Mouse (Mus musculus) retina, adult 2 months (tissue): Measurements from ENCODE around the gene AL607142.1.

Source experiments
- DNase-seq: peaks from one replicate; pipeline ENCODE4 v3.0.0-alpha.2; 2012; ENCODE audit warnings: low read depth, low spot score

The AL607142.1 gene

DNA sequence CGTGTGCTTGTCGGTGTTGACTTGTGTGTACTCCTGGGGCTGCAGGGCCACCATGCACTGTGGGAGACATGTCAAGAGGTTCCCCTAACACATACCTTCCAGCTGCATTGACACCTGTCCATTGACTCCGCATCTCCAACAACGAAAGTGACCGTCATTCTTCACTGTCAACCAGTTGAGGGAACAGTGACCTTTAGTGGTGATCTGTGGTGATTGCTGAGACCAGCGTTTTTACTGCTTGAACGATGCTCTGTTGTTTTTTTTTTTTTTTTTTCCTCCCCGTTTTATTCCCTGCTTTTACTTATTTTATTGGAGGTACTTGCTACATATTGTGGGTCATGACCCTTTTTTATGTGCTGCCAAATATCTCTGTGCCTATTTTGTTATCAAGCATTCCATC lies 7.3 kb upstream of the AL607142.1 start:
- no peak for DNase-seq

- no peak for DNase-seq
These were observed 6.6 kb upstream of the AL607142.1 start for GRCm38 (mm10) chr4:120058157-120058556.

- no peak for DNase-seq
These were observed 6.0 kb upstream of the AL607142.1 start for GRCm38 (mm10) chr4:120058794-120059193.

DNA sequence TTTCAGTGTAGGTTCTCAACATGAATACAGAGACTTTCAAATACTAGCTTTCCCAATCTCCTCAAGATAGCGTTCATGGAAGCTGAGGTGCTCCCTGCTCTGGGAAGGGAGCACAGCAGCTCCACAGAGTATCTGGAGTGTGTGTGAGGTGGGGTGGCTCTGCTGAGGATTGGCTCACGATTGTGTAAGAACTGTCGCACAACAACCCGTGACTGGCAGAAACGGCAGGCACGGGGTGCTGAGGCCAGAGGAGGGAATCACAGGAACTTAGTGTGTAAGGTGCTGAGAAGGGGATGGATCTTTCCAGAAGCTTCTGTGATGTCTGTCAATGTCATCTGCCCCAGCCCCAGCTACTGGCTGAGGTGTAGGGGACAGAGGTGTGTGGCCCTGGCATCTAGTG lies 3.1 kb upstream of the AL607142.1 start:
- DNase-seq, result no peak

DNA sequence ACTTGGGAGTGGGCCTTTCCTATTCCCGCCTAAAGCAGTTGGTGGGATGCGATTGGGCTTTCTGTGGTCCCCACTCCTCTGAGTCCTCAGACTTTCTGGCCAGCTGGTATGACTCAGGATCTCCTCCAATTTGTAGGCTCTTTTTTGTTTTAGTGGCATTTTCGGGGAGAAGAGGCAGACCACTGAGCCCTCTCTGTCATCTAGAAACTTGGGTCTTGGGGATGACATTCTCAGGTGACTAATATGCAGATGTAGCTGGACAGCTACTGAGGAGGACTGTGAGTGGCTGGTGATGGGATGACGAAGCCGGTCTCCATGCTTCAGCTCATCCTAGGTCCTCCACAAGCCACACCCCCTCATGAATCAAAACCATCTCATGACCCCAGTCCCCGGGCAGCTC lies 2.6 kb upstream of the AL607142.1 start:
- DNase-seq, result no peak

DNA sequence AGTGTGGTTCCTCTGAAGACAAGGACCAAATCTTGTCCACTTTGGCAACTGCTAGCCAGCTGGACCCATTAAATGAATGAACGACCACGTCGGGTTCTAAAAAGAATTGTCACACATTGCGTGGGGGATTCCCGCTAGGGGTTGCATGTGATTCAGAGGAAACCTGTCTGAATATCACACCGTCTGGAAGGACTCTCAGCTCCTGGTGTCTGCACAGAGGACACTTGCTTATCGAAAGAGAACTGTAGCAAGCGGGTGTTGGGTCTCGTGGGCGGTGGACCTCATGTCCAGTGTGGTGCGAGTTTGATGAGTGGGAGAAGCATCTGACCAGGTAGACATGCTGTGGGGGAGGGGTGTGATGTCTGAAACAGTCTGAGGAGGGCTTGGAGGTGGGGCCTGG lies 2.0 kb upstream of the AL607142.1 start:
- DNase-seq, result no peak

- no peak for DNase-seq
These were observed 1.3 kb upstream of the AL607142.1 start for GRCm38 (mm10) chr4:120063353-120064124.

DNA sequence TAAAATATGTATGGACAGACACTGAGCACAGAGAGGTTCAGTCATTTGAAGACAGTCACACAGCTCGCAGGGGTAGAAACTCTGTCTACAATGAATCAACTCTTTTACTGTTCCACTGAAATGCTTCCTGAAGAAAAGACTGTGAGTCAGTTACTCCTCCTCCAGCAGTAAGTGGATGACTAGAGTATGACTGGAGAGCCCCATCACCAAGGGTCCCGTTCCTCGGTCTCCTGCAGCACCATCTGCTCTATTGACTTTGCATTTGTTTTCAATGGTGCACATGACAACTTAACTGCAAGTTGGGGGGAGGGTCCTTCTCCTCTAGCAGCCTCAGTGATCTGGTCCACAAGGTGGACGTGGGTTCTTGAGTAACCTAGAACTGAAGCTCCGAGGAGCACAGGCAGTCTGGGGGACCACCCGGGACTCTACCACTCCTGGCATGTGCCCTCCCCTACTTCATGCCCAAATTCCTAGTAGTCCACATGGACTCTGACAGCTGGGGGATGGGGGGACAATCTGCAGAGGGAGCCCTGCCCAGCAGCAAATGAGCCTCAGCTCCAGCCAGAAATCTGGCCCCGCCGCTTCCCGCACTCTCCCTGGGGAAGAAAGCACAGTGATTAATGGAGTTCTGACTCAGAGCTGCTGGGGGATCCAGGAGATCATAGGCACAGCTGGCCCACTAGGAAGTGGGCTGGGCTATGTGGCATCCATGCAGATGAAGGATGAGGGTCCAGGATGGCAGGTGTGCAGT lies 2.2 kb downstream of the AL607142.1 start:
- no peak for DNase-seq

- no peak for DNase-seq
These were observed 2.9 kb downstream of the AL607142.1 start for GRCm38 (mm10) chr4:120067592-120068235.

DNA sequence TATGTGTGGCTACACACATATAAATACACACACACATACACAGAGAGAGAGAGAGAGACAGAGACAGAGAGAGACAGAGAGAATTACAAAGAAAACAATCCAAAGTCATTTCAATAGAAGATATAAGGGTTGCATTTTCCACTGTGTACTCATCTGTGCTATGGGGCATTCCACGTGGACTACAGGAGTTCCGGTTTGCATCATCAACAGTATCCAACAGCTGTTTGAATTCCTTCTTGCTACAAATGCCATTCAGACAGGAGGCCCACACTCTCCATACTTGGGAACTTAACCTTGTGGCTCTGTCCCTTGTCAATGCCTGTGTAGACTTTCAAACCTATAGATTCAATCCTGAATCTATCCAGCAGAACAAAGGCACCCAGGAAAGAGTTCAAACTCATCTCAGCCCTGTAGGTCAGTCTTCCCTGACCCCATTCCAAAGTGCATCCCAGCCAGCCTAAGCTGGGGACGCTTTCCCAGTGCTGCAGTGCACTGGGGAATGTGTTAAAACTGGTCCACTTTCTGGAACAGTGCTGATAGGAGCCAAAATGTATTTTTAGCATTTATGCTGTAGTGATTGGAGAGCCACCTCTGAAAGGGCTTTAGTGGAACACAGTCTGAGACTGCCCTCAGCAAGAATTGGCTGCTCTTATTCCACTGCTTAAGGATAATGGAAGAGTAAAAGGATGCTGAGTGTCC lies 4.2 kb downstream of the AL607142.1 start:
- DNase-seq, result no peak

- DNase-seq, result no peak
These were observed 4.8 kb downstream of the AL607142.1 start for GRCm38 (mm10) chr4:120069582-120069980.

DNA sequence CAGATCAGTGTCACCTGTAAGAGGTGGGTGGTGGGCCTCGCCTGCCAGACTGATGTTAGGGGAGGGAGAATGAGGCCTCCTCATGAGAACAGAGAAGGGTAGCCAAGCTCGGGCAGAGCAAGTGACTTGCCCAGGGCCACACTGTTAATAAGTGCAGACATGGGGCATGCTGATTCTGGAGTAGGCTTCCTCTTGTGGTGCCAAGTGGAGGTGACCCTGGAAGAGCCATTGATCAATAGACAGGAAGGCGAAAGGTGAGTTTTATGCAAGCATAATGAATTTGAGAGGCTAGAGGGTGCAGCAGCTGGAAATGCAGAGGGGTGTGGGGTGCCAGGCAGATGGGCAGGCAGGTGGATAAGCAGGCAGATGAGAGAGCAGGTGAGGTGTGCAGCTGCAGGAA lies 6.6 kb downstream of the AL607142.1 start:
- no peak for DNase-seq

GRCm38 (mm10) chr4:120071842-120072507 lies 7.2 kb downstream of the AL607142.1 start:
- no peak for DNase-seq

DNA sequence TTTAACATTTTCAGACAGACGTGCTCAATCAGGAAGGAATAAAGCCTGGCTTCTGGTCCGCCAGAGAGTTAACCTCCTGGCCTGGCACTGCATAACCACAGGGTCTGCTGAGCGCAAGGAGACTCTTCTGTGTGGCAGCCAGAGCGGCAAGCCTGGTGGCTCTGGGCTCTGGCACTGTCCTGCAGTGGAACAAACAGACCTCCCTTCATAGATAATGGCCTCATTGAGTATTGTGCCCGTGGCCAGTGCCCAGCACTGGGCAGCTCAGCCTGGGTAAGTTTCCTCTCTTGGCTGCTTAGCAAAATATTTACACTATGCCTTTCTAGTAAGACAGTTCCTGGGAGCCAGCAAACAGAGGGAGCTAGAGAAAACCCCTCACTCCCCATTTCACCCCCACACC lies 9.3 kb downstream of the AL607142.1 start:
- DNase-seq, result no peak

- DNase-seq, result no peak
These were observed 12.5 kb downstream of the AL607142.1 start for GRCm38 (mm10) chr4:120077322-120077721.

- DNase-seq, result no peak
These were observed 17.7 kb downstream of the AL607142.1 start for GRCm38 (mm10) chr4:120082527-120082926.

GRCm38 (mm10) chr4:120083700-120084099 lies 18.9 kb downstream of the AL607142.1 start:
- no peak for DNase-seq

- no peak for DNase-seq
These were observed 24.7 kb downstream of the AL607142.1 start for GRCm38 (mm10) chr4:120089536-120089935.

DNA sequence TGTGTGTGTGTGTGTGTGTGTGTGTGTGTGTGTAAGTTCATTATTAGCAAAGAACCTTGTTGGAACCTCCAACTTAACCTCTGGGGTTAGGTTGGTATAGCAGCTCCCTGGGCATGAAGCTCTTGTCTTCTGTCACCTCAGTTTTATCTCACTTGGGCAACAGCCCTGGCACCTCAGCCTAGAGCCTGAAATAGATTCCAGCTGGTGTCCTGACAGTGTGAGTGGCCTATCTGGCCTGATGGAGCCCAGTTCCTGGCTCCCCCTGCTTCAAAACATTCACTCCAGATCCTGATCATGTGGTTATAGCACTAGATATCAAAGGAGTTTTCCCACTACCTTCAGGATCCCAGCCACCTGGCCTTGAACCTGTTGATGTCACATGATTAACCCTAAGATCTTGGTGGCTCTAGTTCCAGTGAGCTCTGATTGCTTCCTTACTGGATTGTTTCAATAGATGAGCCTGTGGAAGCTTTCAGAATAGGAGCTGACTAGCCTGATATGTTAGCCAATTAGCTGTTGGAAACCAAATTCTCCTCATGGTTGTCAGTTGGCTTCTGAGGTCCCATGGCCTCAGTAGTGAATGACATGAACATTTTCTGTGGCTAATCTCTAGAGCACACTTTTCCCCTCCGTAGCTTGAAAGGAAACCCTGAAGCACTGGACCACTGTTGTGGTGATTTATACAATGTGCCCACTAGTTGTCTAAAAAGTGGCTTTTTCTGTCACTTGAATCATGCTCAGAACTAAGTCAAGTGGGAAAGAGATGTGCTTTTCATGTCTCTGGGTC lies 27.4 kb downstream of the AL607142.1 start:
- no peak for DNase-seq

DNA sequence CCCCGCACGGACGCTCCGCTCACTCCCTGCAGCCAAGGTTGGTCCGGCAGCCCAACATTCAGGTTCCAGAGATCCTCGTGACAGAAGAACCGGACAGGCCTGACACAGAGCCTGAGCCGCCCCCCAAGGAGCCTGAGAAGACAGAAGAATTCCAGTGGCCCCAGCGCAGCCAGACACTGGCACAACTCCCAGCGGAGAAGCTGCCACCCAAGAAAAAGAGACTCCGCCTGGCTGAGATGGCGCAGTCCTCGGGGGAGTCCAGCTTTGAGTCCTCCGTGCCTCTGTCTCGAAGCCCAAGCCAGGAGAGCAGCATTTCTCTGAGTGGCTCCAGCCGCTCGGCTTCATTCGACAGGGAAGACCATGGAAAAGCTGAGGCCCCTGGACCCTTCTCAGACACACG lies 32.1 kb downstream of the AL607142.1 start:
- no peak for DNase-seq

GRCm38 (mm10) chr4:120101186-120101585 lies 36.4 kb downstream of the AL607142.1 start:
- DNase-seq, result no peak
